Mouse (Mus musculus): ENCODE data around the gene Ripply2. TPM values are rescaled to one million over a fixed set of nuclear protein-coding genes. Genes with fewer than 3 reads are reported as not detected.

The Ripply2 gene
- polyA plus RNA-seq, 1 experiment, result not detected

- H3K4me3 ChIP-seq (ENCODE audit: insufficient read depth, low read length), result no peak overlapping the region
- no peak overlapping the region for H3K27ac ChIP-seq (ENCODE audit: insufficient read depth, low read depth, low read length)
- TF ChIP-seq CTCF (IDR thresholded peaks at IDR 0.05; ENCODE audit: low read depth, low read length) (no peak), POLR2A (IDR thresholded peaks at IDR 0.05; ENCODE audit: borderline replicate concordance, low read depth, low read length) (no peak)
- peaks cover 6% of the 10 kb centered on the region; the same call in 1 of the 2 replicates for H3K4me1 ChIP-seq (ENCODE audit: control insufficient read depth, insufficient read depth, low read length)
Measured at GRCm38 (mm10) chr9:87068160-87068559, 52.8 kb downstream of the Ripply2 start.

Other genes starting within 250 kb of the Ripply2 start
- gene Snap91, start 134.9 kb upstream of the Ripply2 start, polyA plus RNA-seq (2012; ENCODE audit: insufficient read depth, insufficient read length, missing spikeins), result not detected in 2 replicates
- gene Cyb5r4, start 6.5 kb downstream of the Ripply2 start, polyA plus RNA-seq (2012; ENCODE audit: insufficient read depth, insufficient read length, missing spikeins), result 109 and 121 TPM in 2 replicates
- gene Mrap2, start 128.8 kb downstream of the Ripply2 start, polyA plus RNA-seq (2012; ENCODE audit: insufficient read depth, insufficient read length, missing spikeins), result not detected in 2 replicates
- 8.9 and 10.9 TPM in 2 replicates for gene Cep162, start 240.0 kb downstream of the Ripply2 start, polyA plus RNA-seq (2012; ENCODE audit: insufficient read depth, insufficient read length, missing spikeins)

Measured in bone marrow macrophage, adult 2 months (primary cell).